In the genomic region with DNA sequence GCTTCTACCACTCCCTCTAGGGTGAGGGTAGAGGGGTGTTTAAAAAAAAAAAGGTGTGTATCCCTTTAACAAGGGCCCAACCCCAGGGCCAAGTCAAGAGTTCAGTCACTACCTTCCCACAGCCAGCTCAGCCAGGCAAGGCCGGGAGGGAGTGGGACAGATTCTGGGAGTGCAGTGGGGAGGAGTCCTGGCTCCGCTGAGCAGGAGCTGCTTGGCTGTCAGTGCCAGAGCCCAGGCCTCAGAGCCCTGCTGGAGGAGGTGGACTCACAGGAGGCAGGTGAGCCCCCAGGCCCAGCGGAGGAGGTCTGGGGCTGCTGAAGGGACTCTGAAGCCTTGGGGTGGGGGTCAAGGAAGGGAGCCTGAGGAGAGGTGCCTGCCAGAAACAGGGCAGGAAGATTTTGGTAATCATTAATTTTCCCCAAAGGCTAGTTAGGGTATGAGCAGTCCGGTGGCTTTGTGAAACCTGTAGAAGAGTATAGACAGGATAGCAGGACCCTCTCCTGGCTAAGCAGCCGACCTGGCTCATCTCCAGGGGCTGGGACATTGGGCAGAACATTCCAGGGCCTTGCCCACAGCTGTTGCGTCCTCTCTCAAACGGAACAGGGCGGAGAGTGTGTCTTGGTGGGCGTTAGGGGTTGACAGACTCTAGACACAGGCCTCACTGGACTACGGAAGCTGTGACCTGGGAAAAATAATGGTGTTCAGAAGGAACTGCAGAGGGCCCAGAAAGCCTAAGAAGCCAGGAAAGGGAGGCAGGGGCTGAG, we compare ENCODE assay signal across 8 mouse cellular contexts. TPM values are rescaled to one million over a fixed set of nuclear protein-coding genes. Genes with fewer than 3 reads are reported as not detected.
DNase-seq lines count a peak whose midpoint lies in the region; ATAC-seq lines count a peak whose summit lies in the region.

Gene S100a16, plus strand, starts transcription at position 114 of the 764 bp plus-strand sequence.

- H3K9ac ChIP-seq in hindbrain, embryonic 15.5 days = no peak within 1 kb of the TSS

- no peaks in the 10 kb centered on the region for H3K27me3 ChIP-seq in hindbrain, embryonic 15.5 days

- no peaks in the 10 kb centered on the region for H3K9me3 ChIP-seq in hindbrain, embryonic 15.5 days

- no peak; the same call in 1 of the 2 replicates for ATAC-seq in hindbrain, embryonic 15.5 days (ENCODE audit: low FRiP score, low read depth)
- ATAC-seq in megakaryocyte, adult 5-6 weeks (ENCODE audit: poor library complexity, severe bottlenecking) = no peak

- H3K4me2 ChIP-seq in hindbrain, embryonic 15.5 days = peak within 1 kb of the TSS; percentile 7; the same call in 1 of the 2 replicates

- 35% methylated on average over 10 of the region's 10 CpGs for WGBS in hindbrain, embryonic 15.5 days

- H3K4me3 ChIP-seq in hindbrain, embryonic 15.5 days = no peak within 1 kb of the TSS

- no peaks in the 10 kb centered on the region for H3K36me3 ChIP-seq in hindbrain, embryonic 15.5 days

- H3K4me1 ChIP-seq in hindbrain, embryonic 15.5 days (replicated peaks) = 0 out of 2 replicates have a peak, but pooled peaks cover 4% of the 10 kb centered on the region

- DNase-seq in R1 (ENCODE audit: low read depth, low spot score) = peak; percentile 43
- DNase-seq in cerebellum, adult 11 months = peak; percentile 53
- DNase-seq in gastrocnemius, adult 8-10 months (ENCODE audit: low spot score in 2 of 2) = peak; percentile 80 to 84
- DNase-seq in left cerebral cortex, adult 8-10 months (ENCODE audit: low spot score in 2 of 2) = no peak
- peak; percentile 85 for DNase-seq in lung, postnatal 36 days
- DNase-seq in urinary bladder, adult 2 months (ENCODE audit: low spot score) = peak; percentile 76

- no peak within 1 kb of the TSS for H3K27ac ChIP-seq in hindbrain, embryonic 15.5 days (replicated peaks)

RNA-seq across cellular contexts. Expression of gene S100a16, which starts in this region (rescaled TPM):
- 10 to 100 TPM; 50.1 to 57.1 (median 51.9) TPM for total RNA-seq in gastrocnemius, adult 8-10 months (2022)
- polyA plus RNA-seq in hindbrain, embryonic 15.5 days (2015; fragmentation: Nextera tagmentation; extraction: Ambion mirVana) = 41.8 and 44.3 TPM in 2 replicates
- total RNA-seq in left cerebral cortex, adult 8-10 months (2022) = 100 to 1,000 TPM in 2 of 4 experiments, 10 to 100 TPM in 2; 85.4 to 115 (median 102) TPM
- polyA plus RNA-seq in urinary bladder, adult 2 months (2012; rRNA removed) = 151 and 159 TPM in 2 replicates
- not detected in 2 replicates for total RNA-seq in megakaryocyte, adult 5-6 weeks (2015)
- total RNA-seq in megakaryocyte, adult 5-6 weeks (2017) = not detected in 2 replicates

Comparison
In these comparisons a context has a peak if more than half of its experiments do, and no peak if none do; other contexts are left out.
1. RNA of gene S100a16 (total RNA-seq): 85.4 to 115 TPM in left cerebral cortex, adult 8-10 months and 50.1 to 57.1 TPM in gastrocnemius, adult 8-10 months; not detected in megakaryocyte, adult 5-6 weeks; every median in the first group is over 10 times any median in the second.
2. DNase-seq: peak in R1 (single experiment), cerebellum, adult 11 months (single experiment), gastrocnemius, adult 8-10 months (2 of 2), lung, postnatal 36 days (single experiment) and urinary bladder, adult 2 months (single experiment); none in left cerebral cortex, adult 8-10 months (0 of 2).